Mouse (Mus musculus) left cerebral cortex, postnatal 4 days (tissue): ENCODE measurements around the gene Wnt3a. TPM values are rescaled to one million over a fixed set of nuclear protein-coding genes. Genes with fewer than 3 reads are reported as not detected.

Experiments
- DNase-seq: peaks from one replicate; pipeline ENCODE4 v3.0.0-alpha.2; 2022
- intact Hi-C: fragments of 180-260 bp; cut with DNase I; formaldehyde crosslinking; loops from one replicate; pipeline ENCODE4 v1.15.1; 2025
- total RNA-seq, 2 experiments: library from RNA; stranded (reverse); gene quantifications; 2 replicates each; pipeline ENCODE4 v1.2.3; 2021

Wnt3a gene
- total RNA-seq: not detected

- DNase-seq: no peak
- intact Hi-C loops: loop anchor here (10.0 kb wide), 2 partner anchors 326 to 366 kb away; no protein-coding TSS in a partner anchor
Measured at GRCm38 (mm10) chr11:59290702-59291303, at the start of gene Wnt3a. Wnt3a (minus strand) TSS chr11:59290752.

- intact Hi-C loops: no loop called here
- DNase-seq: no peak
Measured at GRCm38 (mm10) chr11:59338736-59339120, 48.2 kb upstream of the Wnt3a start.

GRCm38 (mm10) chr11:59337955-59338735 lies 47.6 kb upstream of the Wnt3a start:
- DNase-seq: no peak
- intact Hi-C loops: no loop called here

GRCm38 (mm10) chr11:59336381-59336780 lies 45.8 kb upstream of the Wnt3a start:
- DNase-seq: no peak
- intact Hi-C loops: no loop called here

- intact Hi-C loops: no loop called here
- DNase-seq: no peak
Measured at GRCm38 (mm10) chr11:59335942-59336341, 45.4 kb upstream of the Wnt3a start.

- no peak for DNase-seq
- intact Hi-C loops: no loop called here
Measured at GRCm38 (mm10) chr11:59335150-59335549, 44.6 kb upstream of the Wnt3a start.

- intact Hi-C loops: no loop called here
- DNase-seq: no peak
Measured at GRCm38 (mm10) chr11:59332938-59333337, 42.4 kb upstream of the Wnt3a start.

GRCm38 (mm10) chr11:59331167-59331869 lies 40.8 kb upstream of the Wnt3a start:
- intact Hi-C loops: no loop called here
- no peak for DNase-seq

- peak; percentile 83 for DNase-seq
- intact Hi-C loops: no loop called here
Measured at GRCm38 (mm10) chr11:59330560-59330959, 40.0 kb upstream of the Wnt3a start.

- intact Hi-C loops: no loop called here
- no peak for DNase-seq
Measured at GRCm38 (mm10) chr11:59329616-59330015, 39.1 kb upstream of the Wnt3a start.

- no peak for DNase-seq
- intact Hi-C loops: no loop called here
Measured at GRCm38 (mm10) chr11:59327625-59328024, 37.1 kb upstream of the Wnt3a start.

- intact Hi-C loops: no loop called here
- no peak for DNase-seq
Measured at GRCm38 (mm10) chr11:59324777-59325176, 34.2 kb upstream of the Wnt3a start.

GRCm38 (mm10) chr11:59322988-59323387 lies 32.4 kb upstream of the Wnt3a start:
- intact Hi-C loops: no loop called here

GRCm38 (mm10) chr11:59316517-59316916 lies 26.0 kb upstream of the Wnt3a start:
- intact Hi-C loops: no loop called here

More at GRCm38 (mm10) chr11:59322988-59323387, 32.4 kb upstream of the Wnt3a start:
- no peak for DNase-seq

GRCm38 (mm10) chr11:59313944-59314343 lies 23.4 kb upstream of the Wnt3a start:
- peak; percentile 62 for DNase-seq
- intact Hi-C loops: no loop called here

More at GRCm38 (mm10) chr11:59316517-59316916, 26.0 kb upstream of the Wnt3a start:
- DNase-seq: no peak

- intact Hi-C loops: no loop called here
- DNase-seq: no peak
Measured at GRCm38 (mm10) chr11:59313029-59313811, 22.7 kb upstream of the Wnt3a start.

- no peak for DNase-seq
- intact Hi-C loops: no loop called here
Measured at GRCm38 (mm10) chr11:59312501-59312900, 21.9 kb upstream of the Wnt3a start.

GRCm38 (mm10) chr11:59312060-59312459 lies 21.5 kb upstream of the Wnt3a start:
- DNase-seq: no peak
- intact Hi-C loops: no loop called here

GRCm38 (mm10) chr11:59309976-59310375 lies 19.4 kb upstream of the Wnt3a start:
- intact Hi-C loops: loop anchor here (5.0 kb wide), 1 partner anchor 172 kb away; no protein-coding TSS in a partner anchor
- DNase-seq: no peak

GRCm38 (mm10) chr11:59309106-59309805 lies 18.7 kb upstream of the Wnt3a start:
- DNase-seq: no peak
- intact Hi-C loops: loop anchor here (5.0 kb wide), 1 partner anchor 173 kb away; no protein-coding TSS in a partner anchor
